Mouse (Mus musculus) myocyte (in vitro differentiated cells): ENCODE data around the gene Ubash3b.

Source experiments
- CEBPB ChIP-seq: IDR thresholded peaks from 2 replicates; pipeline ENCODE4 v1.6.1; 2011; ENCODE audit warnings: mild to moderate bottlenecking, moderate library complexity; ENCODE audit not compliant: poor library complexity, insufficient read depth, severe bottlenecking
- E2F4 ChIP-seq: IDR thresholded peaks from one replicate; pipeline ENCODE4 v1.6.1; 2011; ENCODE audit warnings: mild to moderate bottlenecking, control low read depth, moderate library complexity; ENCODE audit not compliant: insufficient read depth
- MAX ChIP-seq: IDR thresholded peaks from one replicate; pipeline ENCODE4 v1.6.1; 2011; ENCODE audit warnings: low read depth, mild to moderate bottlenecking, control low read depth
- MYOD1 ChIP-seq, 3 experiments: IDR thresholded peaks; one replicate each; pipeline ENCODE4 v1.6.1; 2011; ENCODE audit warnings: control low read depth in 2 of 3, low read depth in 2 of 3, mild to moderate bottlenecking in 2 of 3, moderate library complexity in 1 of 3; ENCODE audit not compliant: insufficient read length in 2 of 3, control insufficient read depth in 1 of 3
- MYOG ChIP-seq, 3 experiments: IDR thresholded peaks; one replicate each; pipeline ENCODE4 v1.6.1; 2011; ENCODE audit warnings: control low read depth in 2 of 3, low read depth in 2 of 3, mild to moderate bottlenecking in 2 of 3; ENCODE audit not compliant: insufficient read length in 2 of 3, control insufficient read depth in 1 of 3, insufficient read depth in 1 of 3
- POLR2A ChIP-seq: IDR thresholded peaks from one replicate; pipeline ENCODE4 v1.6.1; 2011; ENCODE audit warnings: low read depth, mild to moderate bottlenecking, control low read depth, moderate library complexity; ENCODE audit not compliant: insufficient read length
- POLR2AphosphoS2 ChIP-seq: IDR thresholded peaks from one replicate; pipeline ENCODE4 v1.6.1; 2011; ENCODE audit warnings: low read depth, control low read depth; ENCODE audit not compliant: insufficient read length
- REST ChIP-seq: IDR thresholded peaks from one replicate; pipeline ENCODE4 v1.6.1; 2011; ENCODE audit warnings: mild to moderate bottlenecking, control low read depth, moderate library complexity; ENCODE audit not compliant: insufficient read depth, insufficient read length
- SRF ChIP-seq: IDR thresholded peaks from one replicate; pipeline ENCODE4 v1.6.1; 2011; ENCODE audit warnings: low read depth; ENCODE audit not compliant: control insufficient read depth, insufficient read length
- TCF12 ChIP-seq: IDR thresholded peaks from one replicate; pipeline ENCODE4 v1.6.1; 2011; ENCODE audit warnings: mild to moderate bottlenecking, control low read depth; ENCODE audit not compliant: poor library complexity, insufficient read depth, severe bottlenecking
- TCF3 ChIP-seq: IDR thresholded peaks from one replicate; pipeline ENCODE4 v1.6.1; 2011; ENCODE audit warnings: low read depth, control low read depth; ENCODE audit not compliant: insufficient read length
- USF1 ChIP-seq: IDR thresholded peaks from one replicate; pipeline ENCODE4 v1.6.1; 2011; ENCODE audit warnings: low read depth, mild to moderate bottlenecking, control low read depth, moderate library complexity

- TF ChIP-seq SRF (no peak), USF1 (no peak), MAX (no peak), POLR2AphosphoS2 (no peak), TCF12 (no peak), POLR2A (no peak), E2F4 (no peak), CEBPB (no peak), MYOD1 (IDR thresholded peaks at IDR 0.05; ENCODE audit: control insufficient read depth in 1 of 3, insufficient read length in 2 of 3, low read depth in 2 of 3) (no peak), MYOG (IDR thresholded peaks at IDR 0.05; ENCODE audit: control insufficient read depth in 1 of 3, insufficient read depth in 1 of 3, insufficient read length in 2 of 3, low read depth in 2 of 3) (no peak), REST (no peak), TCF3 (no peak)
Observed at GRCm38 (mm10) chr9:41007785-41008184, 153.7 kb downstream of the Ubash3b start.
